Mouse (Mus musculus): ENCODE data around the gene Enc1.

GRCm38 (mm10) chr13:97259271-97259670, 18.4 kb downstream of the Enc1 start:
- TF ChIP-seq CTCF (IDR thresholded peaks at IDR 0.05; ENCODE audit: low read depth) (no peak), EP300 (optimal IDR thresholded peaks at IDR 0.05) (no peak)

All from stomach, postnatal 0 days (tissue).